Mouse (Mus musculus): ENCODE measurements around the gene Polr1e. TPM values are rescaled to one million over a fixed set of nuclear protein-coding genes. Genes with fewer than 3 reads are reported as not detected.
"Not testable (repeated sequence)": the region's sequence is repeated elsewhere in the genome, so short reads cannot be mapped to it uniquely, and the experiment has no call there.

The Polr1e gene
- polyA plus RNA-seq, 1 experiment from 2014 or later: 13.7 TPM

- TF ChIP-seq CTCF (IDR thresholded peaks at IDR 0.05; ENCODE audit: low read depth): no peak
- H3K4me1 ChIP-seq (replicated peaks; ENCODE audit: control insufficient read depth, insufficient read depth, low read length): no peaks in the 10 kb centered on the region
- no peak overlapping the region for H3K27ac ChIP-seq (ENCODE audit: low read depth, low read length)
- no peak overlapping the region for H3K4me2 ChIP-seq (replicated peaks; ENCODE audit: low read depth)
- H3K36me3 ChIP-seq (ENCODE audit: control insufficient read depth, insufficient read depth): peaks cover 12% of the 10 kb centered on the region; the same call in 1 of the 2 replicates
- H3K27me3 ChIP-seq (replicated peaks; ENCODE audit: control insufficient read depth, insufficient read depth, low read length): no peaks in the 10 kb centered on the region; the same call in 1 of the 2 replicates
- WGBS: 85% methylated on average over 8 of the region's 8 CpGs
- no peak overlapping the region for H3K4me3 ChIP-seq (ENCODE audit: low read depth, low read length)
- no peak overlapping the region for H3K9ac ChIP-seq (ENCODE audit: low read depth, low read length)
- H3K9me3 ChIP-seq (ENCODE audit: control insufficient read depth): no peaks in the 10 kb centered on the region
- ATAC-seq: no peak
Observed at GRCm38 (mm10) chr4:45055451-45055850, 37.1 kb downstream of the Polr1e start.

- not testable (repeated sequence) for ATAC-seq; H3K4me1 ChIP-seq (replicated peaks; ENCODE audit: control insufficient read depth, insufficient read depth, low read length); H3K9me3 ChIP-seq (ENCODE audit: control insufficient read depth); H3K9ac ChIP-seq (ENCODE audit: low read depth, low read length); H3K27me3 ChIP-seq (replicated peaks; ENCODE audit: control insufficient read depth, insufficient read depth, low read length); H3K36me3 ChIP-seq (ENCODE audit: control insufficient read depth, insufficient read depth); H3K27ac ChIP-seq (ENCODE audit: low read depth, low read length); H3K4me2 ChIP-seq (replicated peaks; ENCODE audit: low read depth); H3K4me3 ChIP-seq (ENCODE audit: low read depth, low read length)
- WGBS: 87% methylated on average over 1 of the region's 1 CpGs
Observed at GRCm38 (mm10) chr4:45063836-45064235, 45.5 kb downstream of the Polr1e start.

GRCm38 (mm10) chr4:45064577-45064976, 46.2 kb downstream of the Polr1e start:
- peak; percentile 70 for ATAC-seq
- Histone ChIP-seq H3K27me3 (replicated peaks; ENCODE audit: control insufficient read depth, insufficient read depth, low read length) (no peaks in the 10 kb centered on the region), H3K4me1 (replicated peaks; ENCODE audit: control insufficient read depth, insufficient read depth, low read length) (peaks cover 5% of the 10 kb centered on the region; the same call in 1 of the 2 replicates), H3K4me2 (replicated peaks; ENCODE audit: low read depth) (no peak overlapping the region), H3K36me3 (ENCODE audit: control insufficient read depth, insufficient read depth) (no peaks in the 10 kb centered on the region), H3K4me3 (ENCODE audit: low read depth, low read length) (no peak overlapping the region), H3K9me3 (ENCODE audit: control insufficient read depth) (no peaks in the 10 kb centered on the region), H3K27ac (ENCODE audit: low read depth, low read length) (no peak overlapping the region; the same call in 1 of the 2 replicates), H3K9ac (ENCODE audit: low read depth, low read length) (no peak overlapping the region)
- 41% methylated on average over 2 of the region's 2 CpGs for WGBS
- no peak for TF ChIP-seq CTCF (IDR thresholded peaks at IDR 0.05; ENCODE audit: low read depth)

GRCm38 (mm10) chr4:45066036-45066730, 47.8 kb downstream of the Polr1e start:
- H3K9ac ChIP-seq (ENCODE audit: low read depth, low read length): no peak overlapping the region
- H3K4me3 ChIP-seq (ENCODE audit: low read depth, low read length): no peak overlapping the region
- WGBS: 49% methylated on average over 2 of the region's 2 CpGs
- H3K36me3 ChIP-seq (ENCODE audit: control insufficient read depth, insufficient read depth): no peaks in the 10 kb centered on the region
- peaks cover 5% of the 10 kb centered on the region; the same call in 1 of the 2 replicates for H3K4me1 ChIP-seq (replicated peaks; ENCODE audit: control insufficient read depth, insufficient read depth, low read length)
- no peaks in the 10 kb centered on the region for H3K9me3 ChIP-seq (ENCODE audit: control insufficient read depth)
- H3K27me3 ChIP-seq (replicated peaks; ENCODE audit: control insufficient read depth, insufficient read depth, low read length): no peaks in the 10 kb centered on the region
- no peak for ATAC-seq
- TF ChIP-seq CTCF (IDR thresholded peaks at IDR 0.05; ENCODE audit: low read depth): no peak
- H3K4me2 ChIP-seq (replicated peaks; ENCODE audit: low read depth): no peak overlapping the region
- H3K27ac ChIP-seq (ENCODE audit: low read depth, low read length): no peak overlapping the region

- ATAC-seq: no peak
- Histone ChIP-seq H3K9ac (ENCODE audit: low read depth, low read length) (no peak overlapping the region), H3K4me2 (replicated peaks; ENCODE audit: low read depth) (no peak overlapping the region), H3K4me3 (ENCODE audit: low read depth, low read length) (no peak overlapping the region), H3K4me1 (replicated peaks; ENCODE audit: control insufficient read depth, insufficient read depth, low read length) (peaks cover 5% of the 10 kb centered on the region; the same call in 1 of the 2 replicates), H3K9me3 (ENCODE audit: control insufficient read depth) (no peaks in the 10 kb centered on the region), H3K27me3 (replicated peaks; ENCODE audit: control insufficient read depth, insufficient read depth, low read length) (no peaks in the 10 kb centered on the region), H3K36me3 (ENCODE audit: control insufficient read depth, insufficient read depth) (no peaks in the 10 kb centered on the region), H3K27ac (ENCODE audit: low read depth, low read length) (no peak overlapping the region)
- WGBS: 88% methylated on average over 4 of the region's 4 CpGs
- TF ChIP-seq CTCF (IDR thresholded peaks at IDR 0.05; ENCODE audit: low read depth): no peak
Observed at GRCm38 (mm10) chr4:45067742-45068141, 49.4 kb downstream of the Polr1e start.

- 66% methylated on average over 15 of the region's 15 CpGs for WGBS
- no peak for ATAC-seq
Observed at GRCm38 (mm10) chr4:45072261-45072973, 54.0 kb downstream of the Polr1e start.

More at GRCm38 (mm10) chr4:45072261-45072973, 54.0 kb downstream of the Polr1e start:
- H3K27me3 ChIP-seq (replicated peaks; ENCODE audit: control insufficient read depth, insufficient read depth, low read length): no peaks in the 10 kb centered on the region
- H3K27ac ChIP-seq (ENCODE audit: low read depth, low read length): no peak overlapping the region
- H3K4me2 ChIP-seq (replicated peaks; ENCODE audit: low read depth): no peak overlapping the region
- H3K36me3 ChIP-seq (ENCODE audit: control insufficient read depth, insufficient read depth): no peaks in the 10 kb centered on the region
- no peak overlapping the region for H3K9ac ChIP-seq (ENCODE audit: low read depth, low read length)
- no peak for TF ChIP-seq CTCF (IDR thresholded peaks at IDR 0.05; ENCODE audit: low read depth)
- no peaks in the 10 kb centered on the region for H3K4me1 ChIP-seq (replicated peaks; ENCODE audit: control insufficient read depth, insufficient read depth, low read length)
- H3K9me3 ChIP-seq (ENCODE audit: control insufficient read depth): no peaks in the 10 kb centered on the region
- H3K4me3 ChIP-seq (ENCODE audit: low read depth, low read length): no peak overlapping the region

Data from intestine, postnatal 0 days (tissue).